In the genomic region with DNA sequence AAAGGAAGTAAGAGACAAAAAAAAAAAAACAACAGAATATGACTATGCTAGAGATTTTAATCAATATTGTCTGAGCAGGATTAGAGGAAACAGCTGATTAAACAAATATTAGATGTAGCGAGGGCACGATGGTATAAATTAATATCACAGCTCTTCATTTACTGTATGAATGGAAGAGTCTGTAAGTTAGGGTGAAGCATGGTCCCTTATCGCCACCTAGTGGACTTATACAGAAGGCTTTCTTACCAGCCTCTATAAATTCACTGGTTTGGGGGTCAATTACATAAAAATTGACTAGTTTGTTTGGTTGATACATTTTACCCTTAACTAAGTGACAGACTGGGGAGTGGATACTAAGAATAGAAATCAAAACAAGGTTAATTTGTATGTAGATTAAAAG, we compare ENCODE assay signal across 9 mouse cellular contexts. TPM values are rescaled to one million over a fixed set of nuclear protein-coding genes. Genes with fewer than 3 reads are reported as not detected.
A peak's percentile ranks its signal among the peaks of the same experiment; 100 is the strongest.
DNase-seq lines count a peak whose midpoint lies in the region; ATAC-seq and TF ChIP-seq lines count a peak whose summit lies in the region.
"Had no signal": no experiment of that assay in that cellular context is flagged by ENCODE, and none has a peak within 500 bp of the region (broad histone marks: within the 10 kb centered on the region; RNA-seq: fewer than 3 reads in every experiment).

No protein-coding gene starts in this region.

- peak; percentile 96 for TF ChIP-seq CTCF in midbrain, postnatal 0 days (IDR thresholded peaks at IDR 0.05)

- H3K36me3 ChIP-seq in forebrain, embryonic 13.5 days (ENCODE audit: poor library complexity, severe bottlenecking): no peaks in the 10 kb centered on the region
- no peaks in the 10 kb centered on the region for H3K36me3 ChIP-seq in forebrain, embryonic 11.5 days (ENCODE audit: control insufficient read depth, insufficient read depth, low read length)
- H3K36me3 ChIP-seq in neural tube, embryonic 11.5 days (ENCODE audit: control insufficient read depth, insufficient read depth, low read length): no peaks in the 10 kb centered on the region
- H3K36me3 ChIP-seq in midbrain, postnatal 0 days (ENCODE audit: insufficient read depth, low read length): no peaks in the 10 kb centered on the region
- H3K36me3 ChIP-seq: neural tube, embryonic 13.5 days had no signal

- no peak overlapping the region for H3K4me3 ChIP-seq in forebrain, embryonic 13.5 days
- H3K4me3 ChIP-seq in forebrain, embryonic 11.5 days (ENCODE audit: low read depth, low read length): no peak overlapping the region
- H3K4me3 ChIP-seq in neural tube, embryonic 11.5 days (ENCODE audit: low read depth, low read length): no peak overlapping the region
- no peak overlapping the region for H3K4me3 ChIP-seq in midbrain, postnatal 0 days (ENCODE audit: low read depth, low read length)
- H3K4me3 ChIP-seq: neural tube, embryonic 13.5 days had no signal

- no peaks in the 10 kb centered on the region for H3K27me3 ChIP-seq in forebrain, embryonic 13.5 days
- H3K27me3 ChIP-seq in forebrain, embryonic 11.5 days (ENCODE audit: control insufficient read depth, insufficient read depth, low read length): no peaks in the 10 kb centered on the region
- H3K27me3 ChIP-seq in neural tube, embryonic 11.5 days (ENCODE audit: control insufficient read depth, insufficient read depth, low read length): no peaks in the 10 kb centered on the region
- H3K27me3 ChIP-seq in midbrain, postnatal 0 days (ENCODE audit: insufficient read depth, low read length): no peaks in the 10 kb centered on the region

- DNase-seq in forebrain, embryonic 11.5 days (ENCODE audit: low spot score): no peak
- DNase-seq in neural tube, embryonic 11.5 days (ENCODE audit: low spot score): peak; percentile 28
- no peak for DNase-seq in neural tube, embryonic 10.5 days (ENCODE audit: extremely low spot score, low spot score)
- peak; percentile 44 for DNase-seq in cerebellum, adult 9-10 months
- peak; percentile 91 for DNase-seq in midbrain, postnatal 0 days (ENCODE audit: low spot score)
- no peak for DNase-seq in adrenal gland, adult 18-20 months (ENCODE audit: low spot score in 2 of 2)

- 5% methylated on average over 3 of the region's 3 CpGs for WGBS in forebrain, embryonic 13.5 days
- WGBS in forebrain, embryonic 11.5 days: 9% methylated on average over 3 of the region's 3 CpGs
- 11% methylated on average over 3 of the region's 3 CpGs for WGBS in neural tube, embryonic 11.5 days
- 0% methylated on average over 3 of the region's 3 CpGs for WGBS in midbrain, postnatal 0 days

- ATAC-seq in forebrain, embryonic 13.5 days: peak; percentile 64
- no peak for ATAC-seq in forebrain, embryonic 11.5 days (replicated peaks; ENCODE audit: low FRiP score)
- ATAC-seq in neural tube, embryonic 11.5 days (ENCODE audit: insufficient read depth, low FRiP score, low TSS enrichment): no peak
- ATAC-seq in inflammation-experienced regulatory T-cells, adult 6 months: peak; percentile 83
- ATAC-seq in midbrain, postnatal 0 days (ENCODE audit: low FRiP score): 0 out of 2 replicates have a peak, but pooled peaks have one; percentile 47

- peaks cover 8% of the 10 kb centered on the region; the same call in 1 of the 2 replicates for H3K4me1 ChIP-seq in forebrain, embryonic 13.5 days
- H3K4me1 ChIP-seq in forebrain, embryonic 11.5 days (replicated peaks; ENCODE audit: control insufficient read depth, insufficient read depth, low read length): peaks cover 4% of the 10 kb centered on the region; the same call in 1 of the 2 replicates
- no peaks in the 10 kb centered on the region for H3K4me1 ChIP-seq in neural tube, embryonic 11.5 days (ENCODE audit: control insufficient read depth, insufficient read depth, low read length)
- H3K4me1 ChIP-seq in midbrain, postnatal 0 days (ENCODE audit: insufficient read depth, low read length): no peaks in the 10 kb centered on the region

- H3K9me3 ChIP-seq in forebrain, embryonic 13.5 days (replicated peaks): no peaks in the 10 kb centered on the region
- H3K9me3 ChIP-seq in forebrain, embryonic 11.5 days (ENCODE audit: control insufficient read depth, low read length): no peaks in the 10 kb centered on the region
- no peaks in the 10 kb centered on the region for H3K9me3 ChIP-seq in neural tube, embryonic 11.5 days (ENCODE audit: control insufficient read depth, low read length)
- H3K9me3 ChIP-seq in midbrain, postnatal 0 days (ENCODE audit: low read length): no peaks in the 10 kb centered on the region
- H3K9me3 ChIP-seq: neural tube, embryonic 13.5 days had no signal

- H3K4me2 ChIP-seq in forebrain, embryonic 13.5 days: no peak overlapping the region
- no peak overlapping the region for H3K4me2 ChIP-seq in forebrain, embryonic 11.5 days (ENCODE audit: low read depth, low read length, severe bottlenecking)
- no peak overlapping the region for H3K4me2 ChIP-seq in neural tube, embryonic 11.5 days (ENCODE audit: low read depth)
- H3K4me2 ChIP-seq in midbrain, postnatal 0 days (ENCODE audit: low read depth, low read length, poor library complexity, severe bottlenecking): no peak overlapping the region
- H3K4me2 ChIP-seq: neural tube, embryonic 13.5 days had no signal

- no peak overlapping the region for H3K9ac ChIP-seq in forebrain, embryonic 13.5 days
- H3K9ac ChIP-seq in forebrain, embryonic 11.5 days (ENCODE audit: low read length): no peak overlapping the region
- no peak overlapping the region for H3K9ac ChIP-seq in neural tube, embryonic 11.5 days (ENCODE audit: low read length)
- no peak overlapping the region for H3K9ac ChIP-seq in midbrain, postnatal 0 days (replicated peaks; ENCODE audit: low read length, poor library complexity, severe bottlenecking)
- H3K9ac ChIP-seq: neural tube, embryonic 13.5 days had no signal

- H3K27ac ChIP-seq in forebrain, embryonic 13.5 days: no peak overlapping the region
- no peak overlapping the region for H3K27ac ChIP-seq in forebrain, embryonic 11.5 days (ENCODE audit: low read depth, low read length)
- H3K27ac ChIP-seq in neural tube, embryonic 11.5 days (ENCODE audit: low read depth, low read length): no peak overlapping the region
- no peak overlapping the region for H3K27ac ChIP-seq in midbrain, postnatal 0 days (ENCODE audit: low read depth, low read length)
- H3K27ac ChIP-seq: neural tube, embryonic 13.5 days had no signal

RNA-seq across cellular contexts. Expression of a gene that starts 3.4 kb away (rescaled TPM):
- polyA plus RNA-seq in forebrain, embryonic 13.5 days (2015; fragmentation: Nextera tagmentation; extraction: Ambion mirVana): 0.76 and 1.2 TPM in 2 replicates
- polyA plus RNA-seq in forebrain, embryonic 11.5 days (2014; fragmentation: Nextera tagmentation; extraction: Ambion mirVana): 18.6 and 19.7 TPM in 2 replicates
- 13.4 and 15.1 TPM in 2 replicates for polyA plus RNA-seq in neural tube, embryonic 11.5 days (2014; fragmentation: Nextera tagmentation; extraction: Ambion mirVana)
- polyA plus RNA-seq in inflammation-experienced regulatory T-cells, adult 6 months (2017; shearing (Covaris generic)): 1 to 10 TPM in 1 of 3 experiments, under 1 TPM in 1, not detected in 1; 0.12 to 2.3 TPM
- 1.2 and 2.3 TPM in 2 replicates for total RNA-seq in midbrain, postnatal 0 days (2014; rRNA removed)
- polyA plus RNA-seq in midbrain, postnatal 0 days (2015; fragmentation: Nextera tagmentation; extraction: Ambion mirVana): 1.1 and 1.6 TPM in 2 replicates
- total RNA-seq in adrenal gland, adult 18-20 months (2021): 1 to 10 TPM; 1.4 to 2.1 TPM

Comparison
In these comparisons a context has a peak if more than half of its experiments do, and no peak if none do; other contexts are left out.
1. ATAC-seq: peak in forebrain, embryonic 13.5 days (single experiment), inflammation-experienced regulatory T-cells, adult 6 months (single experiment) and midbrain, postnatal 0 days (single experiment); none in forebrain, embryonic 11.5 days (single experiment) and neural tube, embryonic 11.5 days (single experiment).
2. DNase-seq: peak in neural tube, embryonic 11.5 days (single experiment), cerebellum, adult 9-10 months (single experiment) and midbrain, postnatal 0 days (single experiment); none in forebrain, embryonic 11.5 days (single experiment), neural tube, embryonic 10.5 days (single experiment) and adrenal gland, adult 18-20 months (0 of 2).